Mouse (Mus musculus) effector memory CD4-positive, alpha-beta T cell, adult 7 months (primary cell): ENCODE data around the gene Gm6121. TPM values are rescaled to one million over a fixed set of nuclear protein-coding genes. Genes with fewer than 3 reads are reported as not detected.

ENCODE experiments used
- polyA plus RNA-seq: library from polyadenylated mRNA; unstranded; fragments of 100-300 nt; shearing (Covaris generic); gene quantifications from one replicate; pipeline ENCODE4 v1.2.1, GENCODE M21; 2017

The Gm6121 gene
- polyA plus RNA-seq: not detected

GRCm38 (mm10) chrX:26935597-26935996 lies at the start of gene Gm6121:
Gm6121 (minus strand) TSS chrX:26935697.

Other genes starting within 250 kb of the Gm6121 start
- not detected for gene Gm14525, start 233.1 kb downstream of the Gm6121 start, polyA plus RNA-seq